Mouse (Mus musculus) right cerebral cortex, postnatal 25 days (tissue): ENCODE measurements at regions not wholly inside any gene's neighbourhood (a gene's known extent, or its start where the extent isn't known, plus 50 kb on each side); places are given as distances from the start of the nearest gene placed in this dataset.

Experiments
- DNase-seq: peaks from one replicate; pipeline ENCODE4 v3.0.0; 2022

GRCm38 (mm10) chr6:140938025-140938424 lies 208.9 kb downstream of the Gm11077 start:
- DNase-seq = no peak

DNA sequence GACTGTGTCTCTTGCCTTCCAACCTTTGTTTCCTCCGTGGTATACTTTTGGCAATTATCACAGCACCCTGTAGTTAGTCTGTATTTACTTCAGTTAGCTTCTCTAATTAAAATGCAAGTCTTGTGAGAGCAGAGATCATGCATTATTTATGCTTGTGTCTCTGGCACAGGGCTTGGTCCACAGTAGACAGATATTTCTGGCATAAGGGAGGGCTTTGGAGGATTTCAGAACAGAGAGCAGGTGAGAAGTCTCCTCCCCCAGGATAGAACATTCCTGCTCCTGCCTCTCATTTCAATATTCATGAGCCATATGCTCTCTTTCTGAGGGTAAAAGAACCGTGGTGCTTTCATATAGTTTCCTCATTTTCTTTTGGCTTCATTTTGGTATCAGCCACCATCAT lies 217.6 kb downstream of the Gm11077 start:
- DNase-seq = peak; percentile 14

DNA sequence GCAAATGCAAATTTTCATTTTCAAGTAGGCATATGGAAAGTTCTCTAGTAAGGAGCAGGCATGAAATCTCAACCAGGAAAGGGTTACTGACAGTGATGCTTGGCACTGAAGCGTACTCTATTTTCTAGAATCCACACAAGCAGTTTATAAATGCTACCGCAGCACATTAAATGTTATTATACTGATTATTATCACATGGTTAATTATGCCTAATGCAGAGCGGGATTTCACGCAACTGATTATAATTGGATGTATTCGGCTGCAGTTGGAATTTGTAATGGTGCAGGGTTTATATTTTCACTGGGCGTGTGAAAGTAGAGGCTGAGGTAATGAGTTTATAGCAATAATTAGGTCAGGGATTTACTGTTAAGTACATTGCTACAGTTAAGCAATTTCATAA lies 221.4 kb downstream of the Gm11077 start:
- DNase-seq = no peak

DNA sequence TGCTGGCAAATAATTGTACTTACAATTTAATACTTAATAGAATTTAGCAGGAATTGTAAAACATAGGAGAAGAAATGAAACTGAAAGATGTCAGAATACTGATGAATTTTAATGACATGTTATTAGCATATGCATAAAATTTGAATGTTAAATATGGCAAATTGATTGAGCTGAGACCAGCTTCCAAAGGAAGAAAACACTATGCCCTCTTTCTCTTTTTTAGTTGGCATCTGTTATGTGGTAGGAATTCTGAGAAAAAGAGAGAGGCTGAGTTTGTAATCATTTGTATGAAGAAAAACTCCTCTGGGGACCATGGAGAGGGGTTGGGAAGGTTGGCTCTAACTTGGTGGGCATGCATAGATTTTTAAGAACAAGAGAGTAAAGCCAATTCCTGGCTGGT lies 224.2 kb downstream of the Gm11077 start:
- DNase-seq = no peak

DNA sequence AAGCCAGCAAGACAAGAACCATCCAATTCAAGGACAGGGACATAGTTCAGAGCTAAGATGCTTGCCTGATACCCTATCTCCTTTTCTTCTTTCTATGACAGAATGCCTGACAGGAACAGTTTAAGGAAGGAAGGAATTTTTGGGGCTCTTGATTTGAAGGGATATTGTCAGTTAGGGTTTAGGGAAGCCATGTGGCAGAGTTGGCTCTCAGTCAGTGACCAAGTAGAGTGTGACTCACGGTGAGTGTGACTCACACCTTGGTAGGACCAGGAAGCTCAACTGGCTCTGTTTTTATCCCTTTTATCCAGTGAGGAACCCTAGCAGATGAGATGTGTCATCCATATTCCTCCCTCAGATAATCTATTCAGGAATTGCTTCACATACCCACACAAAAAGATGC lies 224.6 kb downstream of the Gm11077 start:
- DNase-seq = no peak

DNA sequence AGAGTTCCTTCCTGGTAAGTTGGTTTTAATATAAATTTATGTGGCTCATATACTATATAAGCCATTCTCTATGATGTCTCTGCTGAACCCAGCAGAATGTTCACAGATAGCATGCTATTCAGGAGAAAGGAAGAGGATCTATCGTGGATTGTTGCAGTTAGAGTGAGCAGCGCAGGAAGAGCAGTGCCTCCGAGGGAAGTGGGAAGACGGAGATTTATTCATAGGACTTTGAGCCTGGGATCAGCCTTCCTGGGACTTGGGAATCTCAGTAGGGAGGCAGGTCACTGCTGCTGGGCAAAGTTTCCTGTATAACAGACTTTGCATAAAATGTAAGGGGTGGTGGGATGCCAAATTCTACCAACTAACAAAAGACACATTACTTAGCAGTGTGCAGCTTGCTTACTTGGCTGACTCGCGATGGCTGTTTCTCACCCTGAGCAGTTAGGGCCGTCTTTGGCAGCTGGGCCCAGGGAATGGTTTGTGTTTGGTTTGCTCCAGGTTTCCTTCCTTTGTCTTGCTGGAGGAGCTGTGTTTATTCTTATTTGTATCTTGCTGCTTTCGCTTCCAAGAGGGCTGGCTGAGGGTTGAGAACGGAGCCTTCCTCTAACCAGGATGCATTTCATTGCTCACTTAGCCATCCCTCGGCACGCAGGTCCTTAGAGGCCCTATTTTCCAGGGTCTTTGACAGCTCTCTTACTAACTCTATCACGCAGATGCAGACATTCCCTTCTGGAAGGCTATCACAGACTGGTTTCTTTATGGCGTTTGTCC lies 226.9 kb downstream of the Gm11077 start:
- no peak for DNase-seq

- DNase-seq = no peak
Measured at GRCm38 (mm10) chr6:140956522-140956863, 227.4 kb downstream of the Gm11077 start.

DNA sequence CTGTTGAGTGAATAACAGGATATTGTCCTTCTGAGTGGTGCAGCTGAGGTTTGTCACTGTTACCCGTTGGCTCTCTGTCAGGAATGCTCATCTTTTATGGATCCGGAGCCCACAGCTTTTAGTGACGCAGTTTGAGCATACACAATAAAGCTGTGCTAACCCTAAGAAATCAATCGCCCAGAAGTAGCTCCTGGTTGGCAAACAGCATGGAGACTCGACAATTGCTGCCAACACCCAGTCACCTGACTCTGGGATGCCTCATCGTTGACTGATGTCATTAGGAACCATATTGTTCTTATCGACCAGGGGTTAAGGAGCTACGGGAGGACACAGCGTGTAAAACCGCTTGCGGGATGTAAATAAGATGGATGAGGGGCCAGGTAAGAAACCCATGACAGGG lies 232.9 kb downstream of the Gm11077 start:
- no peak for DNase-seq

DNA sequence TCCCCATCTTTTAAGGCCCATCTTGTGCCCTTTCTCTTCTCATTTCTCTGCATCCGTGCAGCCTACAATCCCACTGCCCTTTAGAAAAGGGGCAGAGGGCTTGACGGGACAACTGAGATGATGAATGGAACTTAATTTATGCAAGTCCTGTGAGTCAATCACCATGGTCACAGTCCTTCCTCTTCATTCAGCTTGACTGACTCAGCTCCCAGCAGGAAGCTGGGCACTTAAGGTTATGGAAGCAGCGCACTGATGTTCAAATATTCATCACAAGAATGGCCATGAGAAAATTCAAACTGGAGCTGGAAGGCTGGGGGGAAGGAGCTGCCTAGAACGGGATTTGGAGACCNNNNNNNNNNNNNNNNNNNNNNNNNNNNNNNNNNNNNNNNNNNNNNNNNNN lies 233.5 kb downstream of the Gm11077 start:
- no peak for DNase-seq

GRCm38 (mm10) chr6:140973732-140974131 lies 244.6 kb downstream of the Gm11077 start:
- no peak for DNase-seq

GRCm38 (mm10) chr6:140976989-140977388 lies 247.9 kb downstream of the Gm11077 start:
- DNase-seq = no peak

DNA sequence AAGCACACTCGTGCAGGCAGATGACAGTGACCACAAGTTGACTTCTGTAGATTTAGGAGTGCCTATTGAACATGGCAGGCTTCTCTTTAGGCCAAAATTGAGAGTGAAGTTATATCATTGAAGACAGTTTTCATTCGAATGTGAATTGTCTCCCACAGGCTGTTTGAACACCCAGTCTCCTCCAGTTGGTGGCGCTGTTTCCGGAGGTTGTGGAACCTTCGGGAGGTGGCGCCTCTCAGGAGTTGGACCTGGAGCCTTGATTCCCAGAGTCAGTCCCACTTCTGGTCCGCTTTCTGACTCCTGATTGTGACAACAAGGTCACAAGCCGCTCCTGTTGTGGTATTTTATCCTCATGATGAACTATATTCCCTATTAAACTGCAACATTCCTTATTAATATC lies 254.5 kb downstream of the Gm11077 start:
- DNase-seq = no peak

- DNase-seq = no peak
Measured at GRCm38 (mm10) chr6:140984249-140984648, 255.2 kb downstream of the Gm11077 start.

DNA sequence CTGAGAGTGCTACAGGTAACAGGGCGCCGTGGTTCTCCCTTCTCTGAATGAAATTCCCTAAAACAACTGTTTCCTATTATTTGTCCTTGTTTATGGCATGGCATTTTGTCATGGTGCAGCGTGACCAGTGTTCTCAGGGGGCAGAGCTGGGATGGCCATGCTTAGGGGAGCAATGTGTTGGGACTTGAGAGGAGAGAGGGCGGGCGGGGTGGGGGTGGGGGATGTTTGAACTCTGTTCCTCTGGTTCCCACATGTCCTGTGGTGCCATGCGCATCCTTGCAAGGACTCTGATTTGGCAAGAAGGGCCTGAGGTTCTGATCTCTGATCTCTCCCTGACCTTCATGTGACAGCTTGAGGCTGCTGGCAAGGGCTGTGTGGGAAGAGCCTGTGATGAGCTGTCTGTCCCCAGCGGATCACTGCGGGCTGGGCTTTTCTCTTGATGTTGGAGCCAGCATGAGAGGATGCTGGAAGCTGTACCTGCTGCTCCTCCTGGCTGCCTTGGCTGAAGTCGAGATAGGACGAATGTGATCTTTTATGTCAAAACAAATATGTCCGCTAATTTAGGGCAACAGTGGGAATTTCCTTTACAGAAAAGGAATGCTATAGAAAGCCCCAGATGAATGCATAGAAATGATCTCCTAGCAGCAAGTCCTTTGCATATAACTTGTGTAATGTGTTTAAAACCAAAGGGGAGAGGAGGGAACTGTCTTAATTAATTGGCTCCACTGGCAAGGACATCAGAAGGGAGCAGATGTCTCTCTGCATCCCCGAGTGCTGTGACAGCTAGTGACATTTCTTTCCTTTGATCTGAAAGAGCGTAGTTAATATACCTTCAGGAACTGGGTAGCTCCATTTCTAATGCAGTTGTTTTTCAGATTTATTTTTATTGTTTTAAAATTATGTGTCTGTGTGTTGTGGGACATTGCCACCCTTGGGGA lies 255.2 kb upstream of the Pde3a start:
- DNase-seq = no peak

DNA sequence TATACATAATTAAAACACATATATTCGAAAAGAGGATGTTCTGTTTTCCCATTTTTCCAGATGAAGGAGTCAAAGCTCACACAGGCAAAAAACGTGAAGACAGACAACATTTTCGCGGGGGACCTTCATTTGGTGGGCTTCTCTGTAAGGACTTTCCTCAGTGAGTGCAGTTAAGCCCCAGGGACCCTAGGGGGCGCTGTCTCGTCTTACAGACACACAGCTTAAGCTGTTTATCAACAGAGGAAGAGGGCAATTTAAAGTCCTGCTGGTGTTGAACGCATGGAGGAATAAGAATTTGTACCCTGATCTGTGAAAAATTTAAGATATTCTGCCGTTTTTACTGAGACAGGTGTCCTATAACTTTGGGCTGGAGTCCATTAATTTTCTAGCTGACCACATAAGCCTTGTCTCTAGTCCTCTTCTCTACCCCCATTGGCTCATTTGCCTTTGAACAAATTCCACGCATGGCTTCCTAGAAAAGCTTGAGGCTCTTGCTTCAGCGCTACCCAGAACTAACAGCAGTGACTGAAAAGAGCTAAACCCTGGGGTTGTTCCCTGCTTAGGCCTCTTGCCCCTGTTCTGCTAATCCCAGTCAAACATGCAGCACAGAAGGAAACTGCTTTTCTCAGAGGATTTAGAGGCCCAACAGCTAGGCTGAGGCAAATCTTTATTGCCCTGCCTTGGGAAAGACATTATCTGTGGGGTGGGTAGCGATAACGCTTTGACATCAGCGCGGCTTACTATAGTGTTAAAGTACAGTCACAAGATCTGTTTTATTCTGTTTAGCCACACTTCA lies 253.5 kb upstream of the Pde3a start:
- no peak for DNase-seq

GRCm38 (mm10) chr6:140998069-140998468 lies 251.0 kb upstream of the Pde3a start:
- no peak for DNase-seq

- no peak for DNase-seq
Measured at GRCm38 (mm10) chr6:141000552-141000951, 248.5 kb upstream of the Pde3a start.

DNA sequence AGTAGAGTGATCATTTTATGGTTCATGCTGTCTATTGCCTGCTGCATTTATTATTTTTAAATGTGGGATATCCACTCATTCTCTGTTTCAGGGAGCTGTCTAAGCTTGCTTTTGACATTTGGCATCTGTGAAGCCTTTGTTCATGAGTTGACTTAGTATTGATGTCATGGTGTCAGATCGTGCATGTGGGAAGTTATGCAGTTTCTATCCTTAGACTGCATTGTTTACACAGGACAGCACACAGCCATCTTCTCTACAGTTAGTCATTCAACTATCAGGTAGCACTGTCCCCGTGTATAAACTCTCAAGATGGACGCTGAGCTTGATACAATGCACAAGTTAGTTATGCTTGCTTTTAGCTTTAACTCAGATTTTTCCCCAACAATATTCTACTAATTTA lies 247.8 kb upstream of the Pde3a start:
- DNase-seq = no peak

DNA sequence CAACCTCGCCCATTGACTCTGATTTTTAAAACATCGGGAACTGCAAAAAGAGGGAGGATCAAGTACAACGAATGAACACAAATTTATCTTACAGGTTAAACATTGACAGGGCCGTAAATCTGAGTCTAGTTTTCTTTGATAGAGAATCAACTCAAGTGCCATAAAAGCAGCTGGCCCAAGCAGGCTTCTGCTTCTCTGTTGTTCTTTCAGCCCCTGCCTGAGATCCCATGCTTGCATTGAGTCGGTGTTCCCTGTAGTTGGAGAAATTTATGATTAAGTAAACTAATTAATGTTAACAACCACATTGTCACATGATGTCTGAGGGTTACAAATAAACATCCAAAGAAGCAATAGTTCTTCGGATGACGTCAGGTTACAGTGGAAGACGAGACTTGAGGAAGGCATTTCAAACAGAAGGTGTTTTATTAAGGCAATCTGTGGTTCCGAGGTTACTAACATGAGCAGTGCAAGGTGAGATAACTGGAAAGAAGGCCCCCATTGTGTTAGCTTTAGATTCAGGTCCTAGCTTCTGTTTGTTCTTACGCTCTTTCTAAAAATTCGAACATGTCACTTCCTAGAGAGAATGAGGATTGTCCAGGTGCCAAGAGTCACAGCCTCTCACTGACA lies 233.9 kb upstream of the Pde3a start:
- no peak for DNase-seq

DNA sequence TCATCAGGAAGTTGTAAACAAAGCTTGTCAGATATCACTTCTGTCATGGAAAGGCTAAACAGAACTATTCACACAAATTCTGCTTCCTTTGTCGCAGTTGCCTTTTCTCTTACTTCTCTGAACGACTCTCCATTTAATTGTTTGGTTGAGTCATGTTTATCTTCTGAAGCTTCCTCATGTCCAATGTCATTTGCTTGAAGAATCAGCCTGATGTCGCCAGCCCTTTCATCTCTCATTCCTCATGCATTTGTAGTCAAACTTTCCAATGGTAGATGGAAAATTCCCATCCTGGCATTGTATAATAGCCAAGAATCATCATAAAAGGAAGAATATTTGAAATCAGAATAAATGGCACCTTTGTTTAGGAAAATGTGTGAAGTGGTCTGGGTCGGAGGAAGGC lies 225.6 kb upstream of the Pde3a start:
- no peak for DNase-seq

DNA sequence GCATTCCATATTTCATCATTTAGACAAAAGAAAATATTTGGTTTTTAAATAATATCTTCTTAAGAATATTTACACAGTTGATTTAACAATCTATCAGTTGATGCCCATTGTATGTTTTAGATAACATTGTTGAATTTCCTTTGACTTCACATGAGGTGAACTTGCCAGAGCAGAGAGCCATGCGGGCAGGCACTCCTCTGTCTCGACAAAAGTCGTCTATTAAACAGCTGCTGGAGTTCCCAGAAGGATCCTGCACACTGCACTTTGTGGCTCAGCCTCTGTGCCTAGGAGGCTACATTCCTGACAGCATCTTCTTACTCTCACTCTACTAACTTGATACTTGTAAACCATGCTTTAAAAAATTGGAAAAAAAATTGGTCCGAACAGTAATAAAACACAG lies 221.7 kb upstream of the Pde3a start:
- no peak for DNase-seq

DNA sequence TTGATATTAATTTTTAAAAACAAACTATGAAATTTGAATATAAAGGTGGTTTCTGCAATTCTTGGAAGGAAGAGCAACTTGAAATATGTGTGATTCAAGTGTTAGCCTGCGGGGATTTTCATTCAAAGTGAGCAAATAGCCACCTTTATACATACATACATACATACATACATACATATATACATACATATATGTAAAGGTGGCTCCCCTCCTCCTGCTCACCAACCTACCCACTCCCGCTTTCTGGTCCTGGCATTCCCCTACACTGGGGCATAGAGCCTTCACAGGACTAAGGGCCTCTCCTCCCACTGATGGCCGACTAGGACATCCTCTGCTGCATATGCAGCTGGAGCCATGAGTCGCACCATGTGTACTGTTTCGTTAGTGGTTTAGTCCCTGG lies 221.3 kb upstream of the Pde3a start:
- DNase-seq = no peak

GRCm38 (mm10) chr6:141034824-141035223 lies 214.2 kb upstream of the Pde3a start:
- DNase-seq = no peak
